Mouse (Mus musculus) embryonic facial prominence, embryonic 13.5 days (tissue): ENCODE data around the gene Gdf2. TPM values are rescaled to one million over a fixed set of nuclear protein-coding genes. Genes with fewer than 3 reads are reported as not detected.

Experiments
- ATAC-seq: fragments of 200-750 bp; cut with Nextera tagmentation; 2 replicates; pipeline ENCODE4 v1.8.0; 2017; ENCODE audit warnings: low read depth; ENCODE audit not compliant: insufficient number of reproducible peaks, insufficient read depth, low FRiP score, low TSS enrichment
- H3K27ac ChIP-seq: fragments of 300-500 bp; sonication (generic); 2 replicates; pipeline ENCODE4 v1.5.1; 2015; ENCODE audit warnings: moderate library complexity, mild to moderate bottlenecking, inconsistent platforms
- H3K27me3 ChIP-seq: fragments of 300-500 bp; sonication (generic); 2 replicates; pipeline ENCODE4 v1.6.1; 2015; ENCODE audit warnings: mild to moderate bottlenecking, inconsistent platforms
- H3K36me3 ChIP-seq: fragments of 300-500 bp; sonication (generic); 2 replicates; pipeline ENCODE4 v1.6.1; 2015; ENCODE audit warnings: mild to moderate bottlenecking, inconsistent platforms
- H3K4me1 ChIP-seq: fragments of 300-500 bp; sonication (generic); 2 replicates; pipeline ENCODE4 v1.6.1; 2015; ENCODE audit warnings: inconsistent platforms
- H3K4me2 ChIP-seq: fragments of 300-500 bp; sonication (generic); 2 replicates; pipeline ENCODE4 v1.6.1; 2015; ENCODE audit warnings: moderate library complexity, mild to moderate bottlenecking, inconsistent platforms
- H3K4me3 ChIP-seq: fragments of 300-500 bp; sonication (generic); 2 replicates; pipeline ENCODE4 v1.5.1; 2015; ENCODE audit warnings: mild to moderate bottlenecking, inconsistent platforms
- H3K9ac ChIP-seq: fragments of 300-500 bp; sonication (generic); 2 replicates; pipeline ENCODE4 v1.6.1; 2015; ENCODE audit warnings: mild to moderate bottlenecking, inconsistent platforms
- H3K9me3 ChIP-seq: fragments of 300-500 bp; sonication (generic); 2 replicates; pipeline ENCODE4 v1.6.1; 2016; ENCODE audit warnings: inconsistent platforms
- WGBS: fragments of 180-500 bp; shearing (Covaris S2); methylation state at CpG from one replicate; pipeline ENCODE4 v1.1.7; 2015; ENCODE audit warnings: mixed read lengths; 5-methylcytosine and 5-hydroxymethylcytosine counted together
- polyA plus RNA-seq: library from polyadenylated mRNA; unstranded; fragments of >200 nt; fragmentation: Nextera tagmentation; extraction: Ambion mirVana; gene quantifications from 2 replicates; pipeline ENCODE4 v1.2.1, GENCODE M21; 2015

Gene Gdf2
- polyA plus RNA-seq, 1 experiment from 2014 or later: 0.08 TPM

DNA sequence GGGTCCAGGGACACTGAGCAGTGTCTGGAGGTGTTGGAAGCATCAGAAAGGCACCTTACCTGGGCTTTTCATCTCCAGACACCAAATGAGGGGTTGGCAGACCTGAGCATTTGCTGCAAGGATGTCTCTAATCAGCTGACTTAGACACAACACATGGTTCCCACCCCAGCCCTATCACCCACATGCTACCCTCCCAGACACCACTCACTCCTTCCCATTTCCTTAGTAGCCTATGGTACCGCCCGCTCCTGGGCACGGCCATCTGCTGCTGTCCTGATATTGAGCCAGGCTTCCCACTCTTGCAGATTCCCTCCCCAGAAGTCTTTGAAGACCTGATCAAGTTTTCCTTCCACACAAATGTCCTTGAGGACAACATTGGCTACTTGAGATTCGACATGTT lies 17.3 kb downstream of the Gdf2 start:
- 89% methylated on average over 4 of the region's 4 CpGs for WGBS
- no peak for ATAC-seq
- Histone ChIP-seq H3K27me3 (peaks cover 17% of the 10 kb centered on the region; the same call in 1 of the 2 replicates), H3K27ac (no peak overlapping the region), H3K9me3 (no peaks in the 10 kb centered on the region), H3K4me1 (no peaks in the 10 kb centered on the region), H3K4me3 (no peak overlapping the region), H3K9ac (no peak overlapping the region), H3K36me3 (no peaks in the 10 kb centered on the region), H3K4me2 (no peak overlapping the region)

- no peaks in the 10 kb centered on the region for H3K4me1 ChIP-seq
- no peak overlapping the region for H3K27ac ChIP-seq
- no peak overlapping the region for H3K9ac ChIP-seq
- no peak for ATAC-seq
- H3K4me3 ChIP-seq: no peak overlapping the region
- H3K27me3 ChIP-seq: peaks cover 17% of the 10 kb centered on the region; the same call in 1 of the 2 replicates
- H3K9me3 ChIP-seq: no peaks in the 10 kb centered on the region
- WGBS: 67% methylated on average over 3 of the region's 3 CpGs
- no peak overlapping the region for H3K4me2 ChIP-seq
- no peaks in the 10 kb centered on the region for H3K36me3 ChIP-seq
Observed at GRCm38 (mm10) chr14:33958841-33959240, 18.0 kb downstream of the Gdf2 start.

DNA sequence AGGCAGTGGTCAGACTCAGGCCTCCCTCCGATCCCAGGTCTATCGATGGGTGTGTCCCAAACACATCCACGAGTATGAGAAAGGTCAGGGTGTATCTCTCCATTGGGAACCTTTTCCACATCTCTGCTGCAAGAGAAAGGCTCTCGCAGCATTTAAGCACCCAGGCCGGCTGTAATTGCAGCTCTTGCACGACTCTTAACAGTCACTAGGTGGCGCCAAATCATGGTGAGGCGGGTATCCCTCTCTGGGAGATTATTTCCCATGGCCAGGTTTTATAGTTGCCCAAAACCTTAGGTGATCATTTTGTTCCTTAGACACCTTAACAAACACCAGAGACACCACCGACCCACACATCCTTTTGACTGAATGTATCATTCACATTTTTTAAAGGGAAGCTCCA lies 18.5 kb downstream of the Gdf2 start:
- Histone ChIP-seq H3K27me3 (peaks cover 17% of the 10 kb centered on the region; the same call in 1 of the 2 replicates), H3K36me3 (no peaks in the 10 kb centered on the region), H3K9ac (no peak overlapping the region), H3K4me3 (no peak overlapping the region), H3K4me2 (no peak overlapping the region), H3K27ac (no peak overlapping the region), H3K4me1 (no peaks in the 10 kb centered on the region), H3K9me3 (no peaks in the 10 kb centered on the region)
- ATAC-seq: no peak
- 12% methylated on average over 9 of the region's 9 CpGs for WGBS

DNA sequence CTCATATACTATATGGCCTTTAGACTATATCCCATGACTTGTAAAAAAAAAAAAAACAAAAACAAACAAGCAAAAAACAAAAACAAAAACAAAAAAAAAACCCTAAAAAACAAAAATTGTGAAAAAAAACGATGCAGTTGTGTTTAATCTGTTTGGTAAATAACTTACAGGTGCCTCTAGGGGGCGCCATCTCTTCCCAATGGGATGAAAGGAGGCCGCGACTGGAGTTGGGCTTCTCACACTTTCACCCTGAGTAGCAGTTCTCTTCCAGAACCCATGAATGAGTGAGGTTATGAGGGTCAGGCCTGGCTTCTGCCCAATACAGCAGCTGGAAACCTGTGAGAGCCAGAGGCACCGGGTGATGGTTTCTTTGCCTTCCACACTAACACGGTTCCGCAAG lies 24.8 kb downstream of the Gdf2 start:
- no peaks in the 10 kb centered on the region for H3K36me3 ChIP-seq
- no peaks in the 10 kb centered on the region for H3K27me3 ChIP-seq
- no peak overlapping the region for H3K4me3 ChIP-seq
- no peaks in the 10 kb centered on the region for H3K4me1 ChIP-seq
- no peak overlapping the region for H3K27ac ChIP-seq
- ATAC-seq: no peak
- no peak overlapping the region for H3K4me2 ChIP-seq
- H3K9me3 ChIP-seq: no peaks in the 10 kb centered on the region
- no peak overlapping the region for H3K9ac ChIP-seq
- WGBS: 69% methylated on average over 7 of the region's 7 CpGs

DNA sequence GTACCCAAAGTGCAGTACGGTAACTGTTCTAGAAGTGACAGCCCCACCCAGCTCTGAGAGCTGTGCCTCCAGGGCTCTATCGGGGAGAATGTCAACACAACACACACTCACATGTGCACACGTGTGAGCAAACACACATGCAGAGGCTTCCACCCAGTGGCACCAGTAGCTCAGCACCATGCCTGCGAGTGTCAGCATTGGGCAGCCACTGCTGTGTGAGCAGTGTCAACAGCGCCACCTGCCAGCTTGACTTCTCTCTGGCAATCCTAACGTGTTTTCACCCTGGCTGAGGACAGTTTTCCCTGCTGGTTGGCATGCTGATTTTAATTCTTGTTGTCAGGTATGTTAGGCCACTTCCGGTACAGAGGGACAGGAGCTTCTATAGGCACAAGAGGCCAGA lies 31.8 kb downstream of the Gdf2 start:
- no peak for ATAC-seq
- Histone ChIP-seq H3K27ac (no peak overlapping the region), H3K36me3 (no peaks in the 10 kb centered on the region), H3K4me3 (no peak overlapping the region), H3K9ac (no peak overlapping the region), H3K4me1 (peaks cover under 1% of the 10 kb centered on the region; the same call in 1 of the 2 replicates), H3K4me2 (no peak overlapping the region), H3K9me3 (no peaks in the 10 kb centered on the region), H3K27me3 (peaks cover 5% of the 10 kb centered on the region; the same call in 1 of the 2 replicates)
- WGBS: 42% methylated on average over 7 of the region's 7 CpGs

DNA sequence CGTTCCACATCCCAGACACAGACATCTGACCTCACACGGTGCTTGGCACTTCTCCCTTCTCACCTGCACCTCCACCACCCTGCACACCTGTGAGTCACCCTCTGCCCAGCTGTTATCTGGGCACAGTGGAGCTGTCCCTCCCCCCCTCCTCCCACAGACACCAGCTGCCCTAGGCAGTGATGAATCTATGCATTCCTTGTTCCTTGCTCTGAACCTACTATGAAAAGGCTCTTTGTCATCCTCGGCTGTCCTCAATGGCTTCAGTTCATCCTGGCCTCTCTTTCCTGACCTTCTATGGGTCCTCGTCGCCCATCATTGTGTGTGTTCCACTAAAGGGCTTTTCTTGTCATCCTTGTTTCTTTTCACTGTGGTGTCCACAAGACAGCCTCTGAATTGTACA lies 33.9 kb downstream of the Gdf2 start:
- Histone ChIP-seq H3K4me1 (peaks cover 11% of the 10 kb centered on the region; the same call in 1 of the 2 replicates), H3K27ac (no peak overlapping the region), H3K9ac (no peak overlapping the region), H3K4me2 (no peak overlapping the region), H3K4me3 (no peak overlapping the region), H3K27me3 (peaks cover 15% of the 10 kb centered on the region), H3K9me3 (no peaks in the 10 kb centered on the region), H3K36me3 (no peaks in the 10 kb centered on the region)
- no peak for ATAC-seq
- 28% methylated on average over 5 of the region's 5 CpGs for WGBS

- Histone ChIP-seq H3K27ac (no peak overlapping the region), H3K27me3 (peaks cover 15% of the 10 kb centered on the region), H3K36me3 (no peaks in the 10 kb centered on the region), H3K9me3 (no peaks in the 10 kb centered on the region), H3K9ac (no peak overlapping the region), H3K4me1 (peaks cover 11% of the 10 kb centered on the region; the same call in 1 of the 2 replicates), H3K4me3 (peak overlapping the region; percentile 44; the same call in 1 of the 2 replicates), H3K4me2 (peak overlapping the region; percentile 72)
- WGBS: 8% methylated on average over 7 of the region's 7 CpGs
- ATAC-seq: no peak
Observed at GRCm38 (mm10) chr14:33977748-33978147, 36.9 kb downstream of the Gdf2 start.

DNA sequence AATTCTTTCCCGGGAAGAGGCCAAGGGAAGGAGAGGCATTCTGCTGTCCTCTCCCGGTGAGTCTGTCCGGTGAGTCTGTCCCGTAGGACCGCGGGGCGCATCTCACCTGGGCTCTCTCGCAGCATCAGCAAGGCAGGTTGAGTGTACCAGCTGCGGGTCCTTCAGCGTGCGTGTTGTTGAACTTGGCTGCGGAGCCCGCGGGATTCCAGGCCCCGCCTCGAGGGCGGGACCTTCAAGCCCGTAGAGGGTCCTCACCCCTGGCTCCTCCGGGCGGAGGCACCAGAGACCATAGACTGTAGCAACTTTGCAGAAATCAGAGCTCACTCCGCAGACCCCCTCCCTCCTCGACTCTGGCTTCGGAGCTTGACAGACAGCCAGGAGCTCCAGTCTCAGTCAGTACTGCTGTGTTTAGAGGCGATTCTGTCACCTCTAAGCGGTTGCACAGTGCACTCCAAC lies 37.8 kb downstream of the Gdf2 start, which contains the start of gene Zfp488:
Zfp488 (minus strand) TSS at position 161 of the 456 bp plus-strand sequence.
- ATAC-seq: no peak; the same call in 1 of the 2 replicates
- H3K9ac ChIP-seq: peak within 1 kb of the TSS; percentile 63
- under 1% methylated on average over 25 of the region's 25 CpGs for WGBS

GRCm38 (mm10) chr14:33989201-33989600 lies 48.4 kb downstream of the Gdf2 start:
- no peaks in the 10 kb centered on the region for H3K4me1 ChIP-seq
- WGBS: 55% methylated on average over 3 of the region's 3 CpGs
- ATAC-seq: no peak
- H3K4me3 ChIP-seq: no peak overlapping the region
- H3K9me3 ChIP-seq: no peaks in the 10 kb centered on the region
- no peaks in the 10 kb centered on the region for H3K27me3 ChIP-seq
- H3K27ac ChIP-seq: no peak overlapping the region
- H3K9ac ChIP-seq: no peak overlapping the region
- H3K4me2 ChIP-seq: no peak overlapping the region
- no peaks in the 10 kb centered on the region for H3K36me3 ChIP-seq

More for the DNA sequence above, 37.8 kb downstream of the Gdf2 start, which contains the start of gene Zfp488:
- Histone ChIP-seq H3K36me3 (no peaks in the 10 kb centered on the region), H3K4me3 (peak within 1 kb of the TSS; percentile 44), H3K9me3 (no peaks in the 10 kb centered on the region), H3K4me2 (peak within 1 kb of the TSS; percentile 72), H3K4me1 (peaks cover 11% of the 10 kb centered on the region; the same call in 1 of the 2 replicates), H3K27me3 (peaks cover 15% of the 10 kb centered on the region), H3K27ac (peak within 1 kb of the TSS; percentile 3; the same call in 1 of the 2 replicates)

DNA sequence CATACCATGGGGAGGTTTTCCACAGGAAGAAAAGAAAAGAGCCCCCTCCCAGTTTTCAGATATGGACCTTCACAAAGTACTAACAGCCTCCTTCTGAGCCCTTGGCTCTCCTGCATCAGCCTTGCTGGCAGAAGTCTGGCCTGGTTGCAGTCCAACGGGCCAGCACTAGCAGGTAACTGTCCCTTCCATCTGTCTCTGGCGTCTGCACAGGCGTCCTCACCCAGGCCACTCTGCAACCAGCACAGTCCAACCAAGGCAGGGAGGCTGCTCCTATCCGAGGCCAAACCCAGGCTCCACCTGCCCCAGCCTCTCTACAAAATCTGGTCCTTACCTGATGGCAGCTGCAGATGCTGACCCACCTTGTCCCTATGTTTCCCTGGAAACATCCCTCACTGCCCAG lies 51.1 kb downstream of the Gdf2 start:
- no peaks in the 10 kb centered on the region for H3K4me1 ChIP-seq
- H3K9me3 ChIP-seq: no peaks in the 10 kb centered on the region
- H3K9ac ChIP-seq: no peak overlapping the region
- 82% methylated on average over 4 of the region's 4 CpGs for WGBS
- H3K27ac ChIP-seq: no peak overlapping the region
- no peak overlapping the region for H3K4me3 ChIP-seq
- H3K36me3 ChIP-seq: no peaks in the 10 kb centered on the region
- H3K4me2 ChIP-seq: no peak overlapping the region
- H3K27me3 ChIP-seq: no peaks in the 10 kb centered on the region
- ATAC-seq: no peak

- WGBS: 87% methylated on average over 9 of the region's 9 CpGs
- no peaks in the 10 kb centered on the region for H3K36me3 ChIP-seq
- H3K4me2 ChIP-seq: no peak overlapping the region
- no peak overlapping the region for H3K27ac ChIP-seq
- H3K4me3 ChIP-seq: no peak overlapping the region
- H3K9me3 ChIP-seq: no peaks in the 10 kb centered on the region
- H3K9ac ChIP-seq: no peak overlapping the region
- H3K27me3 ChIP-seq: no peaks in the 10 kb centered on the region
- H3K4me1 ChIP-seq: no peaks in the 10 kb centered on the region
- no peak for ATAC-seq
Observed at GRCm38 (mm10) chr14:33993051-33993450, 52.2 kb downstream of the Gdf2 start.

DNA sequence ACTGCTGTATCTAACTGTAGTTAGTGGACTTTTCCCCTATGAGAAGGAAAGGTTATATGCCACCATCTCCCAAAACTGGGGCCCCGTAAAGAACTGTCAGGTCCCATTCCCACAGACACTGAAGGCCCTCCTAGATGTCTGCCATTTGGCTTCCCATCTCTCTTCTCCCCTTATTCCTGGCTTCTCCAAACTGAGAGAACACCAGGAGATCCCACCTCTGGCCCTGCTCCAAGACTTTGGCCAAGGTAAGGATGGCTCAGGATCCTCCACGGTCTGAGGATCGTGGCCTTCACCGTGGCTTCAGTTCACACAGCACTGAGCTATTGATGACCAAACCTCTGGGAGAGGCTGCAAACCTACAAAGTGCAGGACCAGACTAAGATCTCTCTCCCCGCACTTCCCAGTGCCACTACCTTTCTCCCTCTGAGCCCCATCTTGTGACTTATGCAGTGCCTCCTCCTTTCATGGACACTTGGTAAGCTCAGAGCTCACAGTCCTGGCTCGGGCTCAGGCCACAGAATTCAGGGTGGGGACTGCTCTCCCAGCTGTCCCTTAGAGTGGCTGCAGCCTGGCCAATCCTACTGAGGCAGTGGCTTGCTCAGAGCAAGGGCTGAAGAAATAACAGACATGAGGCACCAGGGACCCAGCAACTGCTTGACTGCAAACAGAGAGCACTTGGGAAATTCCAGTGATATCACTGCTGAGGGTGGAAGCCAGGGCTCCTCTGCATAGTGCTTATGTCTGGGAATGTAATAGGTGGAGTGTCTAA lies 52.9 kb downstream of the Gdf2 start:
- no peaks in the 10 kb centered on the region for H3K4me1 ChIP-seq
- ATAC-seq: no peak
- 90% methylated on average over 6 of the region's 6 CpGs for WGBS
- no peak overlapping the region for H3K27ac ChIP-seq
- H3K4me3 ChIP-seq: no peak overlapping the region
- H3K27me3 ChIP-seq: no peaks in the 10 kb centered on the region
- H3K9ac ChIP-seq: no peak overlapping the region
- H3K9me3 ChIP-seq: no peaks in the 10 kb centered on the region
- no peak overlapping the region for H3K4me2 ChIP-seq
- no peaks in the 10 kb centered on the region for H3K36me3 ChIP-seq
